Mouse (Mus musculus): ENCODE measurements around the gene D6Wsu163e.

GRCm38 (mm10) chr6:126955734-126956133, 16.0 kb downstream of the D6Wsu163e start:
- no peak for TF ChIP-seq HCFC1 (IDR thresholded peaks at IDR 0.05; ENCODE audit: borderline replicate concordance, insufficient read depth, low read length)
- TF ChIP-seq MAFK (IDR thresholded peaks at IDR 0.05; ENCODE audit: insufficient read depth, low read depth, low read length), result no peak
